Mouse (Mus musculus): ENCODE data around the gene Nxnl1.

Nxnl1 gene

GRCm38 (mm10) chr8:71566501-71566900 is at the start of gene Nxnl1:
TSS of gene Nxnl1 (minus strand) at chr8:71566601.
- no peak for DNase-seq (ENCODE audit: low read depth)

- DNase-seq (ENCODE audit: low read depth): no peak
Observed at GRCm38 (mm10) chr8:71613418-71613817, 47.0 kb upstream of the Nxnl1 start.

DNA sequence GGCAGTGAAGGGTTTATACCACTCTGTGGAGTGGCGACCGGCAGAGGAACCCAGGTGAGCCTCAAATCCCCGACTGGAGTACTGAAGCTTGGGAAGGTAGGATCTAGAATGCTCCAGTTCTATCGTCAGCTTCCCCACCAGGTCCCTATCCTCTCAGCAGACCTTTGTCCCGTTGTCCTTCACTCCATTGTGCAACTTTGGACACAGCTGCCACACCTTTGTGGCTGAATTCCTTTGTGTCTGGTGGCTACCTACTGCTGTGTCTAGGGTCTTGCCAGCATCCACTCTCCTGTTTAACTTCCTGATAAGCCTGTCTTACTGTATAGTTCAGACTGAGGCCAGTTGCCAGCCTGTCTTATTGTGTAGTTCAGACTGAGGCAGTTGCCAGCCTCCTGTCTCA is 45.7 kb upstream of the Nxnl1 start:
- no peak for DNase-seq (ENCODE audit: low read depth)

DNA sequence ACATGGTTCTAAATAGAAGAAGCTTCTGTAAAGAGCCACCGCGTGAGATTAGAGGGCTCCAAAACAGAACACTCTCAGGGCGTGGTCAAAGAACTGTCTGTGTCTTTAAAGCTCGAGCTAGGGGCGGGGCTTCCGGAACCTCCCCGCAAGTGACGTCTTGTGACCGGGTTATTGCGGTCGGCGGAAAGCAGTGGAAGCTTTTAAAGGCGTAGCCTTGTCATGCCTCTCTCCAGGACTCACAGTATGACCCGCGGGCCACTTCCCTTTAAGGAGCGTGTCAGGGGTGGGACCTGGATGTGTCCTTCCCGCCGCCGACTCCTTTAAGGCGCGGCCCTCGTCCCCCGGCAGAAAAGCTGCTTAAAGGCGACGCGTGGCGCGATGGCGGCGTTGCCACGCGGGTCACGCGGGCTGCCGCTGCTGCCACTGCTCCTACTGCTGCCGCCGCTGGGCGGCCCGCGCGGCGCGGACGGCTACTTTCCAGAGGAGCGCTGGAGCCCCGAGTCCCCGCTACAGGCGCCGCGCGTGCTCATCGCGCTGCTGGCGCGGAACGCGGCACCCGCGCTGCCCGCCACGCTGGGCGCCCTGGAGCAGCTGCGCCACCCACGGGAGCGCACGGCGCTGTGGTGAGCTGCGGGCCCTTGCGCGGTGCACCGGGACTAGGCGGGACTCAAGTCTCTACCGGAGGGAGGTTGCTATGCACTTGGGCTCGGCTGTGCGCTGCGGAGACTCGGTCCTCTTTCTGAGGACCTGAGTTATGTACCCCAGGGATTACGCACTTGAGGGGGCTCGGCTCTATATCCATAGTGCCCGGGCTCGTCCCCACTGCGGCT is 44.6 kb upstream of the Nxnl1 start, which contains the start of gene Colgalt1:
Gene Colgalt1 (plus strand): TSS at position 177 of the 830 bp plus-strand sequence.
- peak; percentile 99 for DNase-seq (ENCODE audit: low read depth)

GRCm38 (mm10) chr8:71604021-71604420 is 37.6 kb upstream of the Nxnl1 start:
- no peak for DNase-seq (ENCODE audit: low read depth)

GRCm38 (mm10) chr8:71602666-71603334 is 36.4 kb upstream of the Nxnl1 start:
- DNase-seq (ENCODE audit: low read depth): no peak

- DNase-seq (ENCODE audit: low read depth): no peak
Observed at GRCm38 (mm10) chr8:71601939-71602665, 35.7 kb upstream of the Nxnl1 start.

DNA sequence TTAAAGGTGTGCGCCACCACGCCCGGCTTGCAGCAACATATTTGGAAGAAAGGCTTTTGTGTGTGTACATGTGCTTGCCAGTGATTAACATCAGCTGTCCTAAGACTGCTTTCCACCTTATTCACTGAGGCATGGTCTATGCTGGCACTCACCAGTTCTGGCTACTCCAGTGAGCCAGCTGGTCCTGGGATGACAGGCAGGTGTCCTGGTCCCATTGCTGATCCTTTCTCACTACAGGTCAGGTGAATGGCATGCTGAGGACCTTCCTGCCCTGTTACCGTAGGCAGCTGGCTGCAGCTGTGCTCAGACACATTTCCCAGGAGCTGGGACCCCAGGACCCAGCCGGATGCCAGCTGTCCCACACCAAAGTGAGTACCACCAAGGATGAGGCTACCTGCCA is 32.4 kb upstream of the Nxnl1 start:
- DNase-seq (ENCODE audit: low read depth): no peak

GRCm38 (mm10) chr8:71598375-71598774 is 32.0 kb upstream of the Nxnl1 start:
- no peak for DNase-seq (ENCODE audit: low read depth)

- DNase-seq (ENCODE audit: low read depth): no peak
Observed at GRCm38 (mm10) chr8:71597451-71597850, 31.1 kb upstream of the Nxnl1 start, which contains the start of gene Fam129c. TSS of gene Fam129c (plus strand) at chr8:71597648.

- no peak for DNase-seq (ENCODE audit: low read depth)
Observed at GRCm38 (mm10) chr8:71596798-71597197, 30.4 kb upstream of the Nxnl1 start.

- no peak for DNase-seq (ENCODE audit: low read depth)
Observed at GRCm38 (mm10) chr8:71596384-71596783, 30.0 kb upstream of the Nxnl1 start.

DNA sequence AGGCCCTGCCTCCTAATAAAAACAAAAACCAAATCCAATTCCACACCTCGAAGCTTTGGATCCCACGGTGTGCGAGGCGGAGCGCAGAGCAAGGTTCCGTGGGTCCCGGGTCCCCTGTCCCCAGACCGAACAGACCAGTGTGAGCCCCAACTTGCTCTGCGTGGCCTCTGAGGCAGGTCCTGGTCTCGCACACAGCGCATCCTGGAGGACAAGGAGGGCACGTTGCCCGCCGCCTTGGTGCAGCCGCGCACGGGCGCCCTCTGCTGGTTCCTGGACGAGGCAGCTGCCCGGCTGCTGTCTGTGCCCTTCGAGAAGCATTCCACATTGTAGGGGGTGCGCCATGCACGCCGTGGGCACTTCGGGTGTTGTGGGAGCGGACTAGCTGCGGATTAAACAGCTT is 29.5 kb upstream of the Nxnl1 start:
- DNase-seq (ENCODE audit: low read depth): peak; percentile 77

DNA sequence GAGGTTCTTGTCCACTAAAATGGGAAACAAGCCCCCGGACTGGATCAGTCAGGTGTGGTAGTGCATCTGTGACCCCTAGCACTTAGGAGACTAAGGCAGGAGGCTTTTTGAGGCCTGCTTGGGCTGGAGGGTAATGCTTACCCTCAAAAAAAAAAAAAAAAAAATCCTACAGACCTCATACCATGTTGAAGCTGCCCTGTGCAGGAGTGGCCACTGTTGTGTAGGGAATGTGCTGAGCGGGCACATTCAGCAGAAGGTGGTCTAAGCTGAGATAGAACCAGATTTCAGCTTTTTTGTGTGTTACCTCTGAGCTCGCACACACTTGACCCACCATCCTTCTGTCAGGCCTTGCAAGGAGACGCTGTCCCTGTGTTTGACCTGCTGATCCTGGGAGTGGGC is 27.9 kb upstream of the Nxnl1 start:
- DNase-seq (ENCODE audit: low read depth): no peak

- DNase-seq (ENCODE audit: low read depth): no peak
Observed at GRCm38 (mm10) chr8:71593556-71594323, 27.3 kb upstream of the Nxnl1 start.

GRCm38 (mm10) chr8:71592374-71593170 is 26.2 kb upstream of the Nxnl1 start:
- DNase-seq (ENCODE audit: low read depth): no peak

DNA sequence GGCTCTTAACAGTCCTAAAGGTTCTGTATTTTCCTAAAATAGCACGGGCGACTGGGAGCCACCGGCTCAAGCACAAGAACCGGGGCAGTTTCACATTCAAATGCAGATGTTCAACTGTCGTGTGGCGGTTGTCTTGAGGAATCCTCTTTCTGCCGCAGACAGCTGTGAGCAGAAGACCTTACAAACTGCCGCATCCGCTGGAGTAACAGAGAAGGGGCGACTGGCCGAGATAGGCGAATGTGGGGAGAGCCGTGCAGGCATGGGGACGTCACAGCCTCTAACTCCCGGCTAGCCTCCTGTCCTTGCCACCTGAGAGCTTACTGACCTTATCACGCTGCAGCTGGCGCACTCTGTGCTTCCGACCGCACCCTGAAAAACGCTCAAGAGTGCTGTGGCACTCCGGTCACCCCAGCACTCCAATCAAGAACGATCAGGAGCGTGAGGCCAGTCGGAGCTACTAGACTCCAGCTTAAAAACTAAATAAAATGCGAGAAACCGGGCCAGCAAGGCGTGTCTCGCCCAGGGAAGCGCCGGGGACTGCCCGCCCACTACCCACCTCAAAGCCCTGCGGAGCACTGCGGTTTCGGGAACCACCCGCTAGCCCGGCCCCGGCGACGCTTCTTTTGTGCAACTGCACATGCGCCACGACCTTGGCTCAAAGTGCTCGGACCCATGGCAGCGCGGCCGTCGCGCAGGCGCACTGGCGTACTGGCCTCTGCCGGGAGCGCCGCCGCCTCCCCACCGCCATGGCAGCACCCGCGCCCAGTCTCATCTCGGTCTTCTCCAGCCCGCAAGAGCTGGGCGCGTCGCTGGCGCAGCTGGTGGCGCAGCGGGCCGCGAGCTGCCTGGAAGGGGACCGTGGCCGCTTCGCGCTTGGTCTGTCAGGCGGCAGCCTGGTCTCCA is 25.3 kb upstream of the Nxnl1 start, which contains the start of gene Pgls:
Gene Pgls (plus strand): TSS at position 706 of the 903 bp plus-strand sequence.
- DNase-seq (ENCODE audit: low read depth): peak; percentile 93

DNA sequence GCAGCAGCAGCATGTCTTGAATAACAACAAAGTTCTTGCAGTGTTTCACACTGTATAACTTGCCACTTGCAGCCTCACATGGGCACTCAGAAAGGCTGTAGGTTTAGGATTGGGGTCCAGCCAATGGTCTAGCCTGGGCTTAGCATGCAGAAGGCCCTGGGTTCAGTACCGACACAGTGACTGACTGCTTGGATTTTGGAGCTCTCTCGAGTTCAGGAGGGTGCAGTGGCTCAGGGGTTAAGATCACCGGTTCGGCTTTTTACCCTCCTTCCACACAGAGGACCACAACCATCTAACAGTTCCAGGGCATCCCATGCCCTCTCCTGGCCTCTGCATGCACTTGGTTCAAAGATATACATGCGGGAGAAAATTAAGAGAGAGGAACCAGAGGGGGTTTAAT is 24.6 kb upstream of the Nxnl1 start:
- DNase-seq (ENCODE audit: low read depth): no peak

- DNase-seq (ENCODE audit: low read depth): no peak
Observed at GRCm38 (mm10) chr8:71588762-71589161, 22.4 kb upstream of the Nxnl1 start.

DNA sequence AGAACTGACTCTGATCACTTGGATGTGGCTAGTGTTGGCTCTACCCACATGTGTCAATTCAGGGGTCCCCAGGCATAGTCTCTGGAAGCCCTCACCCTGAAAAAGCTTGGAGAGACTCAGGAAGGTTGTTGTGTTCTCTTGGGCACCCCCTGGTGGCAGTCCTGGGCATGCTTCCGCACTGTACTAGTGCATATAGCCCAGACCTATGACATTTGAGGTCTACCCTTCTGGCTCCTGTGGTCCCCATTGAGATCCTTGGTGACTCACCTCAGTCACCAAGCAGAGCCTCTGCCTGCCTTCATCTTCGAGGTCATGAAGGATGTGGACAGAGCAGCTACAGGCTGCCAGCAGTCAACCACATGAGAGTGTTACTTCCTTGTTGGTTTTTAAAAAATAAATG is 20.5 kb upstream of the Nxnl1 start:
- DNase-seq (ENCODE audit: low read depth): no peak

Data from c-Kit-positive CD71-negative TER-119-negative erythroid progenitor cells, embryonic 14.5 days (primary cell).